Mouse (Mus musculus): ENCODE measurements around the gene Chchd1.

- TF ChIP-seq EP300 (IDR thresholded peaks at IDR 0.05; ENCODE audit: low read depth) (no peak), CTCF (IDR thresholded peaks at IDR 0.05; ENCODE audit: low read depth) (no peak)
Observed at GRCm38 (mm10) chr14:20741301-20741700, 38.5 kb downstream of the Chchd1 start.
